ENCODE assay signal across 7 mouse cellular contexts in the genomic region with DNA sequence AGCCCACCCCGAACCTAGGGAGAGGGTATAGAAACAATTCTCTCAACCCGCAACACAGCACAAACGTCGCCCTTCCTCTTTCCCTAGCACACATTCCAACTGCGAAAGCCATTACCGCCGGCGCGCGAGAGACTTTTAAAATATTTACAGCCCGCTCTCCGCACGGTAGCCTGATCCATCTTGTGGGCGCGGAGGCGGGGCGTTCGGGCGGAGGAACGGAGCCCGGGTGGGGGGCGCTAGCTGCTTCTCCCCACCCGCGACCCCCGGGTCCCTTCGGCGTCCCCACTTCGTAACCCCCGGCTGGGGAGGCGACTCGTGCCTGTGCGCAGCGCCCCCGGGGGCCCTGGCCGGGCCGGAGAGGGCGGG. TPM values are rescaled to one million over a fixed set of nuclear protein-coding genes. Genes with fewer than 3 reads are reported as not detected.
DNase-seq lines count a peak whose midpoint lies in the region; ATAC-seq and TF ChIP-seq lines count a peak whose summit lies in the region.

No protein-coding gene starts in this region.

- H3ac ChIP-seq in myocyte (ENCODE audit: control insufficient read depth, insufficient read length): no peak overlapping the region

- H3K4me1 ChIP-seq in lung, embryonic 14.5 days (ENCODE audit: insufficient read depth): peaks cover 3% of the 10 kb centered on the region; the same call in 1 of the 2 replicates
- peaks cover 19% of the 10 kb centered on the region for H3K4me1 ChIP-seq in embryonic facial prominence, embryonic 14.5 days (ENCODE audit: control insufficient read depth, insufficient read depth, low read length)
- peaks cover 28% of the 10 kb centered on the region; the same call in 1 of the 2 replicates for H3K4me1 ChIP-seq in intestine, embryonic 14.5 days (replicated peaks; ENCODE audit: control insufficient read depth, insufficient read depth, low read length)

- H3K27me3 ChIP-seq in lung, embryonic 14.5 days (ENCODE audit: insufficient read depth, low read length): peaks cover 44% of the 10 kb centered on the region
- peaks cover 80% of the 10 kb centered on the region for H3K27me3 ChIP-seq in embryonic facial prominence, embryonic 14.5 days (replicated peaks; ENCODE audit: control insufficient read depth, insufficient read depth, low read length)
- H3K27me3 ChIP-seq in intestine, embryonic 14.5 days (replicated peaks; ENCODE audit: control insufficient read depth, insufficient read depth, low read length): peaks cover 62% of the 10 kb centered on the region
- no peaks in the 10 kb centered on the region for H3K27me3 ChIP-seq in myocyte (ENCODE audit: control insufficient read depth, insufficient read depth, insufficient read length)

- no peaks in the 10 kb centered on the region for H3K9me3 ChIP-seq in lung, embryonic 14.5 days (ENCODE audit: low read depth, low read length)
- H3K9me3 ChIP-seq in embryonic facial prominence, embryonic 14.5 days (ENCODE audit: control insufficient read depth, low read length): no peaks in the 10 kb centered on the region
- no peaks in the 10 kb centered on the region for H3K9me3 ChIP-seq in intestine, embryonic 14.5 days (ENCODE audit: control insufficient read depth, low read length)

- H3K4me2 ChIP-seq in lung, embryonic 14.5 days: peak overlapping the region; percentile 73
- peak overlapping the region; percentile 68 for H3K4me2 ChIP-seq in embryonic facial prominence, embryonic 14.5 days (ENCODE audit: low read depth, low read length)
- peak overlapping the region; percentile 58 for H3K4me2 ChIP-seq in intestine, embryonic 14.5 days (ENCODE audit: low read length)
- H3K4me2 ChIP-seq in myocyte (ENCODE audit: low read depth): peak overlapping the region; percentile 60

- no peaks in the 10 kb centered on the region for H3K36me3 ChIP-seq in lung, embryonic 14.5 days (ENCODE audit: insufficient read depth)
- H3K36me3 ChIP-seq in embryonic facial prominence, embryonic 14.5 days (ENCODE audit: control insufficient read depth, insufficient read depth, low read length): no peaks in the 10 kb centered on the region
- H3K36me3 ChIP-seq in intestine, embryonic 14.5 days (ENCODE audit: control insufficient read depth, insufficient read depth, low read length): no peaks in the 10 kb centered on the region
- no peaks in the 10 kb centered on the region for H3K36me3 ChIP-seq in myocyte (ENCODE audit: control insufficient read depth, insufficient read depth)

- H3K27ac ChIP-seq in lung, embryonic 14.5 days (ENCODE audit: low read depth): peak overlapping the region; percentile 94
- peak overlapping the region; percentile 88 for H3K27ac ChIP-seq in embryonic facial prominence, embryonic 14.5 days (replicated peaks; ENCODE audit: low read depth, low read length)
- H3K27ac ChIP-seq in intestine, embryonic 14.5 days (ENCODE audit: low read depth): peak overlapping the region; percentile 87

- no peak for TF ChIP-seq POLR2A in myocyte (IDR thresholded peaks at IDR 0.05; ENCODE audit: insufficient read length, low read depth)

- peaks cover 3% of the 10 kb centered on the region for H3K79me2 ChIP-seq in myocyte (ENCODE audit: control insufficient read depth, insufficient read depth)

- TF ChIP-seq CTCF in lung, embryonic 14.5 days (IDR thresholded peaks at IDR 0.05; ENCODE audit: low read depth): no peak

- peak overlapping the region; percentile 74 for H3K9ac ChIP-seq in lung, embryonic 14.5 days
- H3K9ac ChIP-seq in embryonic facial prominence, embryonic 14.5 days (ENCODE audit: low read depth, low read length): peak overlapping the region; percentile 77
- peak overlapping the region; percentile 65 for H3K9ac ChIP-seq in intestine, embryonic 14.5 days (ENCODE audit: low read length)

- WGBS in lung, embryonic 14.5 days: 4% methylated on average over 22 of the region's 37 CpGs
- WGBS in embryonic facial prominence, embryonic 14.5 days: under 1% methylated on average over 28 of the region's 37 CpGs
- WGBS in intestine, embryonic 14.5 days: 2% methylated on average over 26 of the region's 37 CpGs

- ATAC-seq in lung, embryonic 14.5 days (ENCODE audit: insufficient read depth): peak; percentile 5; the same call in 1 of the 2 replicates
- no peak; the same call in 1 of the 2 replicates for ATAC-seq in embryonic facial prominence, embryonic 14.5 days (ENCODE audit: low read depth)
- ATAC-seq in intestine, embryonic 14.5 days (replicated peaks; ENCODE audit: low FRiP score, low TSS enrichment, low read depth): 0 out of 2 replicates have a peak, but pooled peaks have one; percentile 17

- DNase-seq in lung, embryonic 14.5 days: peak; percentile 53
- DNase-seq in lung, postnatal 25 days (ENCODE audit: low spot score): no peak
- no peak for DNase-seq in embryonic facial prominence, embryonic 14.5 days (ENCODE audit: low spot score)
- DNase-seq in intestine, embryonic 14.5 days (ENCODE audit: low spot score): no peak
- DNase-seq in MN1 (ENCODE audit: low spot score): no peak
- DNase-seq in frontal cortex, adult 2 months (ENCODE audit: extremely low spot score in 1 of 2, low spot score in 1 of 2): no peak

- H3K4me3 ChIP-seq in lung, embryonic 14.5 days (ENCODE audit: low read depth, low read length): peak overlapping the region; percentile 58
- H3K4me3 ChIP-seq in embryonic facial prominence, embryonic 14.5 days (ENCODE audit: low read depth, low read length): peak overlapping the region; percentile 56
- H3K4me3 ChIP-seq in intestine, embryonic 14.5 days (ENCODE audit: low read depth, low read length): peak overlapping the region; percentile 49
- H3K4me3 ChIP-seq in myocyte: peak overlapping the region; percentile 28

TF ChIP-seq in myocyte, 11 proteins besides CTCF, POLR2A, EP300 and RAD21:
- TF ChIP-seq POLR2AphosphoS2 (IDR thresholded peaks at IDR 0.05; ENCODE audit: insufficient read length, low read depth): no peak
- TF ChIP-seq TCF3 (IDR thresholded peaks at IDR 0.05; ENCODE audit: insufficient read length, low read depth): no peak
- no peak for TF ChIP-seq MYOD1 (IDR thresholded peaks at IDR 0.05; ENCODE audit: control insufficient read depth in 1 of 3, insufficient read length in 2 of 3, low read depth in 2 of 3)
- no peak for TF ChIP-seq TCF12 (IDR thresholded peaks at IDR 0.05; ENCODE audit: insufficient read depth, poor library complexity, severe bottlenecking)
- no peak for TF ChIP-seq SRF (IDR thresholded peaks at IDR 0.05; ENCODE audit: control insufficient read depth, insufficient read length, low read depth)
- TF ChIP-seq USF1 (IDR thresholded peaks at IDR 0.05; ENCODE audit: low read depth): no peak
- no peak for TF ChIP-seq REST (IDR thresholded peaks at IDR 0.05; ENCODE audit: insufficient read depth, insufficient read length)
- no peak for TF ChIP-seq CEBPB (IDR thresholded peaks at IDR 0.05; ENCODE audit: insufficient read depth, poor library complexity, severe bottlenecking)
- TF ChIP-seq MYOG (IDR thresholded peaks at IDR 0.05; ENCODE audit: control insufficient read depth in 1 of 3, insufficient read depth in 1 of 3, insufficient read length in 2 of 3, low read depth in 2 of 3): no peak
- no peak for TF ChIP-seq E2F4 (IDR thresholded peaks at IDR 0.05; ENCODE audit: insufficient read depth)
- TF ChIP-seq MAX (IDR thresholded peaks at IDR 0.05; ENCODE audit: low read depth): no peak
TF ChIP-seq in myocyte: peak in this region for 0.

RNA-seq across cellular contexts. Expression of gene Bcor, which starts 32.4 kb away (rescaled TPM):
- 27.8 and 28.9 TPM in 2 replicates for polyA plus RNA-seq in lung, embryonic 14.5 days (2014; fragmentation: Nextera tagmentation; extraction: Ambion mirVana)
- polyA plus RNA-seq in embryonic facial prominence, embryonic 14.5 days (2014; fragmentation: Nextera tagmentation; extraction: Ambion mirVana): 15.0 and 17.7 TPM in 2 replicates
- polyA plus RNA-seq in intestine, embryonic 14.5 days (2014; fragmentation: Nextera tagmentation; extraction: Ambion mirVana): 19.8 and 20.3 TPM in 2 replicates
- polyA plus RNA-seq in myocyte (2012; fragmentation: generic; extraction: Trizol): 12.1 TPM
- polyA plus RNA-seq in frontal cortex, adult 2 months (2012; rRNA removed): 13.9 and 17.2 TPM in 2 replicates
